Mouse (Mus musculus) limb, embryonic 13.5 days (tissue): Measurements from ENCODE around the gene Tbc1d10c. TPM values are rescaled to one million over a fixed set of nuclear protein-coding genes. Genes with fewer than 3 reads are reported as not detected.
A peak's percentile ranks its signal among the peaks of the same experiment; 100 is the strongest.

Experiments used
- ATAC-seq: fragments of 200-750 bp; cut with Nextera tagmentation; 2 replicates; pipeline ENCODE4 v1.8.0; 2017; ENCODE audit warnings: low read depth, moderate number of reproducible peaks, moderate TSS enrichment; ENCODE audit not compliant: low FRiP score
- H3K27ac ChIP-seq: fragments of 300-500 bp; sonication (generic); 2 replicates; pipeline ENCODE4 v1.5.1; 2015; ENCODE audit warnings: inconsistent platforms, mild to moderate bottlenecking, moderate library complexity
- H3K27me3 ChIP-seq: fragments of 300-500 bp; sonication (generic); 2 replicates; pipeline ENCODE4 v1.6.1; 2015; ENCODE audit warnings: mild to moderate bottlenecking, inconsistent platforms
- H3K36me3 ChIP-seq: fragments of 300-500 bp; sonication (generic); 2 replicates; pipeline ENCODE4 v1.6.1; 2015; ENCODE audit warnings: inconsistent platforms, mild to moderate bottlenecking, moderate library complexity
- H3K4me1 ChIP-seq: fragments of 300-500 bp; sonication (generic); 2 replicates; pipeline ENCODE4 v1.6.1; 2015; ENCODE audit warnings: inconsistent platforms
- H3K4me2 ChIP-seq: fragments of 300-500 bp; sonication (generic); replicated peaks from 2 replicates; pipeline ENCODE4 v1.6.1; 2015; ENCODE audit warnings: inconsistent platforms, mild to moderate bottlenecking, moderate library complexity
- H3K4me3 ChIP-seq: fragments of 300-500 bp; sonication (generic); 2 replicates; pipeline ENCODE4 v1.5.1; 2015; ENCODE audit warnings: moderate library complexity, mild to moderate bottlenecking, inconsistent platforms
- H3K9ac ChIP-seq: fragments of 300-500 bp; sonication (generic); 2 replicates; pipeline ENCODE4 v1.6.1; 2015; ENCODE audit warnings: mild to moderate bottlenecking, inconsistent platforms
- H3K9me3 ChIP-seq: fragments of 300-500 bp; sonication (generic); 2 replicates; pipeline ENCODE4 v1.6.1; 2016; ENCODE audit warnings: inconsistent platforms
- WGBS: fragments of 180-500 bp; shearing (Covaris S2); methylation state at CpG from one replicate; pipeline ENCODE4 v1.1.7; 2015; 5-methylcytosine and 5-hydroxymethylcytosine counted together
- polyA plus RNA-seq: library from polyadenylated mRNA; unstranded; fragments of >200 nt; fragmentation: Nextera tagmentation; extraction: Ambion mirVana; gene quantifications from 2 replicates; pipeline ENCODE4 v1.2.1, GENCODE M21; 2015

Tbc1d10c gene
- polyA plus RNA-seq, 1 experiment from 2014 or later: 1.3 TPM

DNA sequence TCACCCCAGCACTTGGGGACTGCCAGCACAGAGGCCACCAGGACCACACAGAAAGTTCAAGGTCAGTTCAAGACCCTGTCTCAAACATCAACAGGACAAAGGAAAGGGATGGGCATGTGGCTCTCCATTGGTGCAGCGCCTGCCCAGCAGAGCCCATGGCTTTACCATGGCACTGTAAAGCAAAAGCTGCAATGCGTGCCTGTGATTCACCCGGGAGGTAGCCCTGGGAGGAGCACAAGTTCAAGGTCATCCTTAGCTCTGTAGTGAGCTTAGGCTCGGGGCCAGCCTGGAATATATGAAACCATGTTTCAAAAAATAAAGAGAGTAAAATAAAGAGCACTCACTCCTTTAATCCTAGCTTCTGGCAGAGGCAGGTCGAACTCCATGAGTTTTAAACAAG lies 39.2 kb downstream of the Tbc1d10c start:
- peaks cover 56% of the 10 kb centered on the region for H3K36me3 ChIP-seq

DNA sequence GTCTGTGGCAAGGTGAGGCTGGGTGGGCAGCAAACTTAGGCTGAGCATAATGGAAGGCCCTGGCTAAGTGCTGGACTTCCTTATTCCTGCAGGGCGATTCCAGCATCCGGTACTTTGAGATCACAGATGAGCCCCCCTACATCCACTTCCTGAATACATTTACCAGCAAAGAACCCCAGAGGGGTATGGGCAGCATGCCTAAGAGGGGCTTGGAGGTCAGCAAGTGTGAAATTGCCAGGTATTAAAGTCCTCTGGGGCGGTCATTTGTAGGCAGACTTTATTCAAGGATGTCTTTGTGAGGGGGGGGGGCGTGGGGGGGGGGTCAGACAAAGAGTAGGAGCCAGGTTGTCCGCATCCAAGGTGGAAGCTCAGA lies 39.6 kb downstream of the Tbc1d10c start:
- H3K9ac ChIP-seq: no peak overlapping the region
- peaks cover 52% of the 10 kb centered on the region for H3K36me3 ChIP-seq
- no peaks in the 10 kb centered on the region for H3K27me3 ChIP-seq
- peaks cover 18% of the 10 kb centered on the region for H3K4me1 ChIP-seq
- no peak overlapping the region for H3K4me2 ChIP-seq
- H3K9me3 ChIP-seq: no peaks in the 10 kb centered on the region
- H3K27ac ChIP-seq: no peak overlapping the region
- no peak for ATAC-seq
- WGBS: 90% methylated on average over 4 of the region's 5 CpGs
- H3K4me3 ChIP-seq: no peak overlapping the region

More for the DNA sequence above, 39.2 kb downstream of the Tbc1d10c start:
- Histone ChIP-seq H3K4me1 (peaks cover 18% of the 10 kb centered on the region), H3K27me3 (no peaks in the 10 kb centered on the region), H3K27ac (no peak overlapping the region), H3K4me3 (no peak overlapping the region), H3K9me3 (no peaks in the 10 kb centered on the region), H3K9ac (0 out of 2 replicates have a peak overlapping the region, but pooled peaks have one; percentile 19), H3K4me2 (no peak overlapping the region)
- WGBS: 94% methylated on average over 5 of the region's 5 CpGs
- no peak for ATAC-seq

DNA sequence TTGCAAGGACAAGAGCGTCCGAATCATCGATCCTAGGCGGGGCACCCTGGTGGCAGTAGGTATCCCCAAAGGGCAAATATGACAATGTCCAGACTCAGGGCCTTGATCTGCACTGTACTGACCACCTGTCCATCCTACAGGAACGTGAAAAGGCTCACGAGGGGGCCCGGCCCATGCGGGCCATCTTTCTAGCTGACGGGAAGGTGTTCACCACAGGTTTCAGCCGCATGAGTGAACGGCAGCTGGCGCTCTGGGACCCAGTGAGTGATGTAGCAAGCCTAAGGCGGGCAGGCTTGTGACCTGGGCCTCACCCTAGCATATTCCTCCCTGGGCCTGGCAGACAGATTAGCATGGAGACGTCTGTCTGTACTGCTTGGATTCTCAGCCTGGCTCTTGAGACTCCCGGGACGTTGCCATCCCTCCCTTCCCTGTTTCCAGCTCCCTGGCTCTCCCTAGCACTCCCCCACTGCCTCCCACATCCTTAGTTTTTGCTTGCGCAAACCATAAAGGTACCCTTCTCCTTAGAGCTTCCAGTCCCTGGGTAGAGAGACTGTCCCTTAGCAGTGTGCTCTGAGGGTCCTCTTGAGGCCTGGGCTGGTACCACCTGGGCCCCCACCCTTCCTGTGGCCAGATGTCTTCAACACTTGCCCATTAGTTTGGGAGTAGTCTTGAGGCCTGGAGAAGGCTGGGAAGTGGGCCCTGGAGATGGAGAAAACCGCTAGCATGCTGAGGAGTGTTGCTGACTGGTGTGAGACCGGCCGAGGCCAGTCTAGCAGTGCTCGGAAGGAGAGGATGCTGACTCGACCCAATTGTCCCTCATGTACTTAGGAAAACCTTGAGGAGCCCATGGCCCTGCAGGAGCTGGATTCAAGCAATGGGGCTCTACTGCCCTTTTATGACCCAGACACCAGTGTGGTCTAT lies 40.3 kb downstream of the Tbc1d10c start:
- 90% methylated on average over 22 of the region's 22 CpGs for WGBS
- H3K27ac ChIP-seq: no peak overlapping the region
- H3K9ac ChIP-seq: no peak overlapping the region
- H3K4me2 ChIP-seq: no peak overlapping the region
- H3K36me3 ChIP-seq: peaks cover 45% of the 10 kb centered on the region
- H3K4me1 ChIP-seq: peaks cover 18% of the 10 kb centered on the region
- ATAC-seq: no peak
- H3K27me3 ChIP-seq: no peaks in the 10 kb centered on the region
- H3K9me3 ChIP-seq: no peaks in the 10 kb centered on the region
- no peak overlapping the region for H3K4me3 ChIP-seq

DNA sequence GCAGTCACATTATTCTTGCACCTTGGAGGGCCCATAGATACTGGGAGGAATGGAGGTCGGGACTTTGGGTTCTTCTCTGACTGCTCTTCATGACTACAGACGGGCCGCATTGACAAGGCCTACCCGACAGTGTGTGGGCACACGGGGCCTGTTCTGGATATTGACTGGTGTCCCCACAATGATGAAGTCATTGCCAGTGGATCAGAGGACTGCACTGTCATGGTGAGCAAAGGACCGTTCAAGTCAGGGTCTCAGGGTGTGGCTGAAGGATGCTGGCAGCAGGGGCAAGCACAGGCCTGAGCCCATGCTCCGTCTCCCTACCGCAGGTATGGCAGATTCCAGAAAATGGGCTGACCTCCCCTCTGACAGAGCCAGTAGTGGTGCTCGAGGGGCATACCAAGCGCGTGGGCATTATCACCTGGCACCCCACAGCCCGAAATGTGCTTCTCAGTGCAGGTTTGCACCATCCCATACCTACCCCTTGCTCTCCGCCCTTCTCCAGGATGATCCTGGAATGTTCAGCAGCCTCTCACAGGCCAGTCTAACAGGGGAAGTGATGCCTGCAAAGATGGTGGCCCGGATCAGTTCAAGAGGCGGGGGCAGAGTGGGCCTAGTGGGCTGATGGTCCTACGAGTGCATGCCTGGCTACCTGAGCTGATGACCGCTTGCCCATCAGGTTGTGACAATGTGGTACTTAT lies 41.2 kb downstream of the Tbc1d10c start:
- ATAC-seq: no peak
- H3K27ac ChIP-seq: no peak overlapping the region
- WGBS: 94% methylated on average over 17 of the region's 17 CpGs

DNA sequence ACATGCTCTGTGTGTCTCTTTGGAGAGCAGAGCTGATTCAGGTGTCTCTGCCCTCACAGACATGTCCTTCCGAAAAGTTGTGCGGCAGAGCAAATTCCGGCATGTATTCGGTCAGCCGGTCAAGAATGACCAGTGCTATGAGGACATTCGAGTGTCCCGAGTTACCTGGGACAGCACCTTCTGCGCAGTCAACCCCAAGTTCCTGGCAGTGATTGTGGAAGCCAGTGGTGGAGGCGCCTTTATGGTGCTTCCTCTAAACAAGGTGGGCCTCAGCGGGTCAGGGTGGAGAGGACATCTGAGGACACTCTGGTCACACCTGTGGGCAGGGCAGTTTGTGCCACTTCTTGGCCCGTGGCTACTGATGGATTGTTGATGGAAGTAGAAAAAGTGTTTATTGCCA lies 41.8 kb downstream of the Tbc1d10c start:
- peak overlapping the region; percentile 91 for H3K9ac ChIP-seq
- H3K4me3 ChIP-seq: peak overlapping the region; percentile 94
- no peaks in the 10 kb centered on the region for H3K9me3 ChIP-seq
- peak overlapping the region; percentile 91 for H3K4me2 ChIP-seq
- peaks cover 38% of the 10 kb centered on the region for H3K36me3 ChIP-seq
- peaks cover 18% of the 10 kb centered on the region for H3K4me1 ChIP-seq
- H3K27me3 ChIP-seq: no peaks in the 10 kb centered on the region
- 86% methylated on average over 11 of the region's 11 CpGs for WGBS
- no peak overlapping the region for H3K27ac ChIP-seq
- ATAC-seq: no peak

More for the DNA sequence above, 41.2 kb downstream of the Tbc1d10c start:
- Histone ChIP-seq H3K4me2 (peak overlapping the region; percentile 91), H3K9me3 (no peaks in the 10 kb centered on the region), H3K27me3 (no peaks in the 10 kb centered on the region), H3K36me3 (peaks cover 38% of the 10 kb centered on the region), H3K4me3 (peak overlapping the region; percentile 94; the same call in 1 of the 2 replicates), H3K9ac (peak overlapping the region; percentile 91; the same call in 1 of the 2 replicates), H3K4me1 (peaks cover 18% of the 10 kb centered on the region)

DNA sequence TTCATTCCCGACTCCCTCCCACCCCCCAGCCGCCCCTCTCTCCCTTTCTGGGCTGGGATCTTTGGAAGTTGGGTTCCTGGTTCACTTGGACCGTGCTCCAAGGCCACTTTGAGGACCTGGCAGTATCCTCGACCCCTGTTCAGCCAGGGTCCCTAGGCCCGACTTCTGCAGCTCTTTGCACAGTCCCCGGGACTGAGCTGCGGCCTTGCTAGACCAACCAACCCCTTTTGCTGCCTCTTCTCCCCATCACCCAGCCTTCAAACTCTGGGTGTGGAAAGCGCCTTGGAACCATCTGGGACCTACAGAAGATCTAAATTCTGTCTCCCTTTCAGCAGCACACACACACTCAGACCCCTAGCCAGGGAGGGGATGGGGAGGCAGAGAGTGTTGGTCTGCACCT lies 42.3 kb downstream of the Tbc1d10c start:
- Histone ChIP-seq H3K36me3 (peaks cover 38% of the 10 kb centered on the region), H3K9ac (peak overlapping the region; percentile 91), H3K27me3 (no peaks in the 10 kb centered on the region), H3K4me2 (peak overlapping the region; percentile 91), H3K4me3 (peak overlapping the region; percentile 94), H3K27ac (peak overlapping the region; percentile 58; the same call in 1 of the 2 replicates), H3K9me3 (no peaks in the 10 kb centered on the region), H3K4me1 (peaks cover 18% of the 10 kb centered on the region)
- WGBS: 3% methylated on average over 8 of the region's 8 CpGs
- no peak for ATAC-seq

DNA sequence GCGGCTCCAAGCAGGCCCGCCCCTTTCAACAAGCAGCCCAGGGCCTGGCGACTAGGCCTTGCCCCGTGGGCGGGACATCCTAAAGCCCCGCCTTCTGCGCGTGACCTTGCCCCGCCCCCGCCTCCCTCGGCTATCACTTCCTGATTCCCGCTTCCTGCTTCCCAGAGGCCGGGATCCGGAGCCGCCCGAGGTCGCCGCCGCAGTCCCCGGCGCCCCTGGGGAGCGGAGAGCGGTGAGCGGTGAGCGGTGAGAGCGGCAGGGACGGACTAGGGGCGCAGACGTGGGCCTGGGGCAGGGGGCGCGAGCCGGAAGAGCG lies 42.6 kb downstream of the Tbc1d10c start, which contains the start of gene Coro1b:
Gene Coro1b (plus strand): TSS at position 129 of the 316 bp plus-strand sequence.
- Histone ChIP-seq H3K9ac (peak within 1 kb of the TSS; percentile 91), H3K9me3 (no peaks in the 10 kb centered on the region), H3K36me3 (peaks cover 35% of the 10 kb centered on the region), H3K4me3 (peak within 1 kb of the TSS; percentile 94), H3K4me1 (peaks cover 18% of the 10 kb centered on the region), H3K27me3 (no peaks in the 10 kb centered on the region), H3K4me2 (peak within 1 kb of the TSS; percentile 91), H3K27ac (peak within 1 kb of the TSS; percentile 58; the same call in 1 of the 2 replicates)
- ATAC-seq: peak; percentile 96
- WGBS: under 1% methylated on average over 33 of the region's 33 CpGs

DNA sequence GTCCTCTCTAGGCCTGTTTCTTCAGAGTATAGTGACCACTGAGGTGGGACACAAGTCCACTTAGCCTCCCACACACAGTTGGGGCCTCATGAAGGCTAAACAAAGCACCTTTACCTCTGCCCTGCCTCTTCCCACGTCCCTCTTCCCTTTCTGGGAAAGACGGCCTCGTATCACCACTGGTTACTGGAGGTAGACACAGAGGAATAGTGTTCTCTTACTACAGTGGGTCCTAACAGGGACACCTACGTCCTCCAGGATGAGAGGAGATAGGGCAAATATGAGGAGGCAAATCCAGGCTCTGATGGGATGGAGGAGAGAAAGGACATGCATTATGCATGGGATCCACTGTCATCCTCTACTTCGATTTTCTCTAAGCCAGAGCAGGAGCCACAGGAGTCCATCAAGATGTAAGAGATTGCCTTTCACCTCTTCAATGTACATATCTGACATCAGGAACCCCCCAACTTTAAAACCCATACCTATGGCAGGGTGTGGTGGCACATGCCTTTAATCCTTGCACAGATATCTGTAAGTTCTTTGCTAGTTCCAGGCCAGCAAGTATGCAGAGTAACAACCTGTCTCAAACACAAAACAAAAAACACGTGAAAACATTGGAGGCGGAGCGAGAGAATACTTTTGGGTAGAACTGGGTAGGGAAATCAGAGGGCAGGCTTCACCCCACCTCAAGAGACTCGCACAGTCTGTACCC lies 43.1 kb downstream of the Tbc1d10c start:
- H3K27ac ChIP-seq: 0 out of 2 replicates have a peak overlapping the region, but pooled peaks have one; percentile 0
- peaks cover 30% of the 10 kb centered on the region for H3K36me3 ChIP-seq
- H3K9ac ChIP-seq: peak overlapping the region; percentile 91
- H3K4me3 ChIP-seq: peak overlapping the region; percentile 94
- H3K4me1 ChIP-seq: peaks cover 18% of the 10 kb centered on the region
- no peaks in the 10 kb centered on the region for H3K9me3 ChIP-seq
- 38% methylated on average over 9 of the region's 9 CpGs for WGBS
- peak overlapping the region; percentile 91 for H3K4me2 ChIP-seq
- ATAC-seq: no peak; the same call in 1 of the 2 replicates
- H3K27me3 ChIP-seq: no peaks in the 10 kb centered on the region

DNA sequence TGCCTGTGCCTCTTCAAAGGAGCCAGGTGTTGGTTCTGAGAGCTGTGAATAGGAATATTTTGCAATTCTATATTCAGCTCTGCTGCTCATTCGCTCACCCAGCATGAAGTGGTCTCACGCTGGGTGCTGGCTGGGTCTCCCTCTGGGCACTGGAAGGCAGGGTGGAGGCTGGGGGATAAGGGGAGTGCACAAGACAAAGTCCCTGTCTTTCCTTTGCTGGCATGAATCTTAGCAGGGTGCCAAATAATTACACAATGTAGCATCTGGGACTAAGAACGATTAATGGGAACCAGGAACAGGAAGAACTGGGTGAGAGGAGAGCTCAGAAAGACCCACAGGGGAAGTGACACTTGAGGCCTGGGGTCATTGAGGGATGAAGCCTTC lies 44.1 kb downstream of the Tbc1d10c start:
- H3K9ac ChIP-seq: peak overlapping the region; percentile 27
- no peak overlapping the region for H3K4me3 ChIP-seq
- 52% methylated on average over 3 of the region's 3 CpGs for WGBS
- no peak overlapping the region for H3K4me2 ChIP-seq
- peaks cover 18% of the 10 kb centered on the region for H3K4me1 ChIP-seq
- ATAC-seq: no peak
- H3K27ac ChIP-seq: no peak overlapping the region
- peaks cover 22% of the 10 kb centered on the region for H3K36me3 ChIP-seq
- H3K9me3 ChIP-seq: no peaks in the 10 kb centered on the region
- no peaks in the 10 kb centered on the region for H3K27me3 ChIP-seq

DNA sequence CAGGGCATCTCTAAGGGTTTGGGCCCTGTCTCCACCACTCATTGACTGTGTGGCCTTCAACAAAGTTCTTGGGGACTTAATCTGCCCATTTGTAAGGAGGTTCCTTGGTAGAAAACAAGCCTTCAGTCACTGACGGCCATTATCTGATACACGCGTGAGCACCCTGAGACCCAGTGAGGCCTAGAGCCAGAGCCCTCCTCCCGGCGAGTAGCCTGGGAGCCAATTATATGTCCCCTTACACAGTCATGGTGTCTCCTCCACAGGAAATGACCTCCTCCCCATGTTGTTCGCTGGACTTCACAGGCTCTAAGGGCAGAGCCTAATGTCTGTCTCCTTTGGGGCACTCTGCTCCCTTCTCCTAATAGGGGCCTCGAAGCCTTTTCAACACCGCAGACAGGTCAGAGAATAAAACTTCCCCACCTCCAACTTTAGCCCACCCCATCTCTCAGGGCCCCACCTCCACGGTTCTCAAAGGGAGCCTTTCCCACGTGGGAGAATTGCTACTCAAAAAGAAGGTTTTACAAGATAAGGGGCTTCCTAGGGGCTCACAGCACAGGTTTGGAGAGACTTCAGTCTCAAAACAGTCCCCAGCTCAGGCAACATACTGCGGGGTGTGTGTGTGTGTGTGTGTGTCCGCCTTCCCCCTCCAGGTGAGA lies 44.6 kb downstream of the Tbc1d10c start:
- no peak for ATAC-seq
- peaks cover 18% of the 10 kb centered on the region for H3K36me3 ChIP-seq
- peaks cover 18% of the 10 kb centered on the region for H3K4me1 ChIP-seq
- no peak overlapping the region for H3K4me3 ChIP-seq
- no peak overlapping the region for H3K4me2 ChIP-seq
- H3K9ac ChIP-seq: peak overlapping the region; percentile 27; the same call in 1 of the 2 replicates
- H3K27ac ChIP-seq: no peak overlapping the region
- H3K9me3 ChIP-seq: no peaks in the 10 kb centered on the region
- no peaks in the 10 kb centered on the region for H3K27me3 ChIP-seq
- WGBS: 67% methylated on average over 12 of the region's 12 CpGs

DNA sequence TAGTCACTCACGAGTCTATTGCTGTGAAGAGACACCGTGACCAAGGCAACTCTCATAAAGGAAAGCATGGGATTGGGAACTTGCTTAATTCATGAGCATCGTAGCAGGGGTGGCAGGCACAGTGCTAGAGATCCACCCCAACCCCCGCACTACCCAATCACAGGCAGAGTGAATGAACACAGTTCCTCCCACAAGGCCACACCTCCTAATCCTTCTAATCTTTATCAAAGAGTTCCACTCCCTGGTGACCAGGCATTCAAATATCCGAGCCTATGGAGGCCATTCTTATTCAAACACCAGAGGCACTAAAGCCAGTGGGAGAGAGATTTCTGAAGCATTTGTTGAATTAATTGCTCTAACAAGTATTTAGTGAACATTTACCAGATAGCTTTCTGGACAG lies 45.1 kb downstream of the Tbc1d10c start:
- Histone ChIP-seq H3K9ac (no peak overlapping the region), H3K4me3 (no peak overlapping the region), H3K4me1 (peaks cover 18% of the 10 kb centered on the region), H3K27ac (no peak overlapping the region), H3K4me2 (no peak overlapping the region), H3K9me3 (no peaks in the 10 kb centered on the region), H3K36me3 (peaks cover 13% of the 10 kb centered on the region), H3K27me3 (no peaks in the 10 kb centered on the region)
- ATAC-seq: no peak
- WGBS: 93% methylated on average over 5 of the region's 5 CpGs
